8 mouse cellular contexts compared by ENCODE assay signal in genomic region chr11:115275954-115276353, GRCm38 (mm10). TPM values are rescaled to one million over a fixed set of nuclear protein-coding genes. Genes with fewer than 3 reads are reported as not detected.
DNase-seq lines count a peak whose midpoint lies in the region; ATAC-seq and TF ChIP-seq lines count a peak whose summit lies in the region.
"Had no signal": no experiment of that assay in that cellular context is flagged by ENCODE, and none has a peak within 500 bp of the region (broad histone marks: within the 10 kb centered on the region; RNA-seq: fewer than 3 reads in every experiment).

No protein-coding gene starts in this region.

- peaks cover 19% of the 10 kb centered on the region for H3K4me1 ChIP-seq in lung, embryonic 15.5 days
- peaks cover 7% of the 10 kb centered on the region; the same call in 1 of the 2 replicates for H3K4me1 ChIP-seq in lung, adult 2 months (ENCODE audit: control insufficient read depth, insufficient read depth, low read length)
- peaks cover 22% of the 10 kb centered on the region for H3K4me1 ChIP-seq in forebrain, embryonic 12.5 days
- H3K4me1 ChIP-seq in limb, embryonic 13.5 days: peaks cover 19% of the 10 kb centered on the region
- H3K4me1 ChIP-seq in stomach, embryonic 14.5 days (ENCODE audit: control insufficient read depth, insufficient read depth, low read length): peaks cover 7% of the 10 kb centered on the region; the same call in 1 of the 2 replicates

- TF ChIP-seq POLR2A in lung, adult 2 months (IDR thresholded peaks at IDR 0.05; ENCODE audit: borderline replicate concordance, extremely low read depth, low read depth, low read length): no peak

- no peak for ATAC-seq in lung, embryonic 15.5 days (ENCODE audit: borderline replicate concordance, extremely low read depth, low FRiP score, low TSS enrichment)
- ATAC-seq in forebrain, embryonic 12.5 days (ENCODE audit: low FRiP score): no peak
- ATAC-seq in limb, embryonic 13.5 days (ENCODE audit: low FRiP score, low read depth): no peak
- no peak for ATAC-seq in stomach, embryonic 14.5 days (ENCODE audit: insufficient number of reproducible peaks, insufficient read depth, low FRiP score, low read depth)

- no peaks in the 10 kb centered on the region for H3K36me3 ChIP-seq in lung, embryonic 15.5 days
- H3K36me3 ChIP-seq in forebrain, embryonic 12.5 days (replicated peaks): no peaks in the 10 kb centered on the region
- peaks cover 12% of the 10 kb centered on the region; the same call in 1 of the 2 replicates for H3K36me3 ChIP-seq in limb, embryonic 13.5 days
- no peaks in the 10 kb centered on the region for H3K36me3 ChIP-seq in stomach, embryonic 14.5 days (ENCODE audit: control insufficient read depth, insufficient read depth, low read length)

- H3K9ac ChIP-seq in lung, embryonic 15.5 days: 0 out of 2 replicates have a peak overlapping the region, but pooled peaks have one; percentile 75
- H3K9ac ChIP-seq in forebrain, embryonic 12.5 days: peak overlapping the region; percentile 77
- peak overlapping the region; percentile 82 for H3K9ac ChIP-seq in limb, embryonic 13.5 days
- peak overlapping the region; percentile 34; the same call in 1 of the 2 replicates for H3K9ac ChIP-seq in stomach, embryonic 14.5 days (replicated peaks; ENCODE audit: low read depth, low read length)

- 52% methylated on average over 3 of the region's 3 CpGs for WGBS in lung, embryonic 15.5 days
- WGBS in lung, adult 2 months: 64% methylated on average over 3 of the region's 3 CpGs
- 68% methylated on average over 3 of the region's 3 CpGs for WGBS in forebrain, embryonic 12.5 days
- WGBS in limb, embryonic 13.5 days: 63% methylated on average over 3 of the region's 3 CpGs
- whole genome bisulfite sequencing in stomach, embryonic 14.5 days: 54% methylated on average over 3 of the region's 3 CpGs

- H3K4me2 ChIP-seq in lung, embryonic 15.5 days: peak overlapping the region; percentile 93
- H3K4me2 ChIP-seq in forebrain, embryonic 12.5 days: peak overlapping the region; percentile 84
- peak overlapping the region; percentile 81 for H3K4me2 ChIP-seq in limb, embryonic 13.5 days (replicated peaks)
- H3K4me2 ChIP-seq in stomach, embryonic 14.5 days (replicated peaks; ENCODE audit: low read depth, low read length): peak overlapping the region; percentile 81

- H3K4me3 ChIP-seq in lung, embryonic 15.5 days: peak overlapping the region; percentile 63
- H3K4me3 ChIP-seq in lung, adult 2 months (replicated peaks; ENCODE audit: extremely low read depth, low read depth, low read length): no peak overlapping the region
- H3K4me3 ChIP-seq in forebrain, embryonic 12.5 days (replicated peaks): peak overlapping the region; percentile 51
- H3K4me3 ChIP-seq in limb, embryonic 13.5 days: peak overlapping the region; percentile 66
- H3K4me3 ChIP-seq in stomach, embryonic 14.5 days (ENCODE audit: low read depth, low read length): peak overlapping the region; percentile 50

- no peak for DNase-seq in lung, adult 2 months
- DNase-seq in thymus, postnatal 36 days: no peak
- no peak for DNase-seq in urinary bladder, postnatal 10 days (ENCODE audit: low spot score)
- DNase-seq: kidney, adult 11 months had no signal

- 0 out of 2 replicates have a peak, but pooled peaks cover 4% of the 10 kb centered on the region for H3K27me3 ChIP-seq in lung, embryonic 15.5 days
- H3K27me3 ChIP-seq in forebrain, embryonic 12.5 days: no peaks in the 10 kb centered on the region
- H3K27me3 ChIP-seq in limb, embryonic 13.5 days: peaks cover 5% of the 10 kb centered on the region; the same call in 1 of the 2 replicates
- H3K27me3 ChIP-seq in stomach, embryonic 14.5 days (ENCODE audit: control insufficient read depth, insufficient read depth, low read length): no peaks in the 10 kb centered on the region

- no peak overlapping the region for H3K27ac ChIP-seq in lung, embryonic 15.5 days
- H3K27ac ChIP-seq in forebrain, embryonic 12.5 days: no peak overlapping the region
- no peak overlapping the region for H3K27ac ChIP-seq in limb, embryonic 13.5 days
- H3K27ac ChIP-seq in stomach, embryonic 14.5 days (ENCODE audit: low read length): no peak overlapping the region

- no peaks in the 10 kb centered on the region for H3K9me3 ChIP-seq in lung, embryonic 15.5 days
- H3K9me3 ChIP-seq in forebrain, embryonic 12.5 days: no peaks in the 10 kb centered on the region
- no peaks in the 10 kb centered on the region for H3K9me3 ChIP-seq in limb, embryonic 13.5 days
- no peaks in the 10 kb centered on the region for H3K9me3 ChIP-seq in stomach, embryonic 14.5 days (ENCODE audit: control insufficient read depth, low read depth, low read length)

- TF ChIP-seq CTCF in lung, adult 2 months (IDR thresholded peaks at IDR 0.05; ENCODE audit: insufficient read depth, low read length): no peak

RNA-seq across cellular contexts. Expression of gene Fdxr, which starts 0.9 kb away (rescaled TPM):
- polyA plus RNA-seq in lung, embryonic 15.5 days (2015; fragmentation: Nextera tagmentation; extraction: Ambion mirVana): 14.6 and 15.8 TPM in 2 replicates
- polyA plus RNA-seq in lung, adult 2 months (2012; rRNA removed): 11.1 and 13.0 TPM in 2 replicates
- 16.9 and 17.4 TPM in 2 replicates for polyA plus RNA-seq in forebrain, embryonic 12.5 days (2016; fragmentation: Nextera tagmentation; extraction: Ambion mirVana)
- polyA plus RNA-seq in limb, embryonic 13.5 days (2015; fragmentation: Nextera tagmentation; extraction: Ambion mirVana): 15.3 and 16.0 TPM in 2 replicates
- 11.5 and 13.3 TPM in 2 replicates for polyA plus RNA-seq in stomach, embryonic 14.5 days (2014; fragmentation: Nextera tagmentation; extraction: Ambion mirVana)

RNA-seq across cellular contexts. Expression of gene Grin2c, which starts 8.9 kb away (rescaled TPM):
- polyA plus RNA-seq in lung, embryonic 15.5 days (2015; fragmentation: Nextera tagmentation; extraction: Ambion mirVana): 0.05 and 0.08 TPM in 2 replicates
- 4.8 and 6.5 TPM in 2 replicates for polyA plus RNA-seq in lung, adult 2 months (2012; rRNA removed)
- polyA plus RNA-seq in forebrain, embryonic 12.5 days (2016; fragmentation: Nextera tagmentation; extraction: Ambion mirVana): 0.08 TPM in 1 of 2 replicates, not detected in the other
- 0.05 and 0.09 TPM in 2 replicates for polyA plus RNA-seq in limb, embryonic 13.5 days (2015; fragmentation: Nextera tagmentation; extraction: Ambion mirVana)
- not detected in 2 replicates for polyA plus RNA-seq in stomach, embryonic 14.5 days (2014; fragmentation: Nextera tagmentation; extraction: Ambion mirVana)

RNA-seq across cellular contexts. Expression of gene Fads6, which starts 21.5 kb away (rescaled TPM):
- polyA plus RNA-seq in lung, embryonic 15.5 days (2015; fragmentation: Nextera tagmentation; extraction: Ambion mirVana): 0.30 and 0.32 TPM in 2 replicates
- 2.8 and 3.8 TPM in 2 replicates for polyA plus RNA-seq in lung, adult 2 months (2012; rRNA removed)
- 0.26 and 0.37 TPM in 2 replicates for polyA plus RNA-seq in forebrain, embryonic 12.5 days (2016; fragmentation: Nextera tagmentation; extraction: Ambion mirVana)
- 0.09 and 0.15 TPM in 2 replicates for polyA plus RNA-seq in limb, embryonic 13.5 days (2015; fragmentation: Nextera tagmentation; extraction: Ambion mirVana)
- 1.3 and 1.5 TPM in 2 replicates for polyA plus RNA-seq in stomach, embryonic 14.5 days (2014; fragmentation: Nextera tagmentation; extraction: Ambion mirVana)

RNA-seq across cellular contexts. Expression of gene Otop2, which starts 31.0 kb away (rescaled TPM):
- not detected in 2 replicates for polyA plus RNA-seq in lung, embryonic 15.5 days (2015; fragmentation: Nextera tagmentation; extraction: Ambion mirVana)
- polyA plus RNA-seq in lung, adult 2 months (2012; rRNA removed): 8.3 TPM in 1 of 2 replicates, not detected in the other
- polyA plus RNA-seq in forebrain, embryonic 12.5 days (2016; fragmentation: Nextera tagmentation; extraction: Ambion mirVana): not detected in 2 replicates
- polyA plus RNA-seq in limb, embryonic 13.5 days (2015; fragmentation: Nextera tagmentation; extraction: Ambion mirVana): 0.11 TPM in 1 of 2 replicates, not detected in the other
- polyA plus RNA-seq in stomach, embryonic 14.5 days (2014; fragmentation: Nextera tagmentation; extraction: Ambion mirVana): not detected in 2 replicates

RNA-seq across cellular contexts. Expression of gene Ush1g, which starts 45.9 kb away (rescaled TPM):
- not detected in 2 replicates for polyA plus RNA-seq in lung, embryonic 15.5 days (2015; fragmentation: Nextera tagmentation; extraction: Ambion mirVana)
- 0.11 and 0.17 TPM in 2 replicates for polyA plus RNA-seq in lung, adult 2 months (2012; rRNA removed)
- polyA plus RNA-seq in forebrain, embryonic 12.5 days (2016; fragmentation: Nextera tagmentation; extraction: Ambion mirVana): not detected in 2 replicates
- polyA plus RNA-seq in limb, embryonic 13.5 days (2015; fragmentation: Nextera tagmentation; extraction: Ambion mirVana): not detected in 2 replicates
- polyA plus RNA-seq in stomach, embryonic 14.5 days (2014; fragmentation: Nextera tagmentation; extraction: Ambion mirVana): 0.10 TPM in 1 of 2 replicates, not detected in the other
